Mouse (Mus musculus) ES-Bruce4 (cell line): ENCODE measurements around the gene Pcdh9.

Source experiments
- CTCF ChIP-seq: IDR thresholded peaks from one replicate; pipeline ENCODE4 v1.8.1; 2011; ENCODE audit warnings: low read depth, low read length
- POLR2A ChIP-seq: IDR thresholded peaks from one replicate; pipeline ENCODE4 v1.8.1; 2011; ENCODE audit warnings: low read length; ENCODE audit not compliant: insufficient read depth

DNA sequence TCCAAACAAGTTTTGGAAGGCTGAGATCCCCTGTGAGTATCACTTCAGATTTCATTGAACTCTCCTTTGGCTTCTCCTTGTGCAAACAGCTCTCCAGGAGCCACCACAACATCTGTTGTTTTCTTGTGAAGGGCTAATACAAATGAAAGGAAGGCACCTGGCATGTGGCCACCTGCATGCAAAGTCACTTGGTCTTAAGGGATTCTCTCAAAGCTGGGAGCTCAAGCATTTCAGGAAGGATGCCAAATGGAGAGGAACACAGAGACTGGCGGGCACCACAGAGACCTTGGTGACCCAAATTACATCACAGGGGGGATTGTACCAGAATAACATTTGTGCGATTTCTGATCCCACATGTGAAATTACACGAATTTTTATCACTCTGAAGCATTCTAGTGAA, 547.7 kb downstream of the Pcdh9 start:
- no peak for TF ChIP-seq POLR2A
- no peak for TF ChIP-seq CTCF
